Mouse (Mus musculus): ENCODE measurements around the gene Xpa.

Gene Xpa

DNA sequence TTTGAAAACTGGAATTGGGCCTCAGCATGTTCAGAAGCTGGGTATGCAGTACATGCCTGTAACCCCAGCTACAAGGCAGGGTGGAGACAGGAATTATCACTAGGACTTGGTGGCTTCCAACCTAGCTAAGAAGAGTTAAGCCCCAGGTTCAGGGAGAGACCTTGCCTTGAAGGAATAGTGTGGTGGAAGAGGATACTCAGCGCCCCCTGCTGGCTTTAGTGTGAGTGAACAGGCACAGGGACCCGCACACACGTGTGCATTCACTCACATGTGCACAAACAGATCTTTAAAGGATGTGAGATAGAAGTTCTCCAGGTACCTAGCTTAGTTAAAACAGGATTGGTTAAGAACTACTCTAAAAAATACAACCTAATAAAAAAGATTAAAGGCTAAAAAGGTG lies 51.8 kb downstream of the Xpa start:
- DNase-seq (ENCODE audit: low spot score) = peak; percentile 21

DNA sequence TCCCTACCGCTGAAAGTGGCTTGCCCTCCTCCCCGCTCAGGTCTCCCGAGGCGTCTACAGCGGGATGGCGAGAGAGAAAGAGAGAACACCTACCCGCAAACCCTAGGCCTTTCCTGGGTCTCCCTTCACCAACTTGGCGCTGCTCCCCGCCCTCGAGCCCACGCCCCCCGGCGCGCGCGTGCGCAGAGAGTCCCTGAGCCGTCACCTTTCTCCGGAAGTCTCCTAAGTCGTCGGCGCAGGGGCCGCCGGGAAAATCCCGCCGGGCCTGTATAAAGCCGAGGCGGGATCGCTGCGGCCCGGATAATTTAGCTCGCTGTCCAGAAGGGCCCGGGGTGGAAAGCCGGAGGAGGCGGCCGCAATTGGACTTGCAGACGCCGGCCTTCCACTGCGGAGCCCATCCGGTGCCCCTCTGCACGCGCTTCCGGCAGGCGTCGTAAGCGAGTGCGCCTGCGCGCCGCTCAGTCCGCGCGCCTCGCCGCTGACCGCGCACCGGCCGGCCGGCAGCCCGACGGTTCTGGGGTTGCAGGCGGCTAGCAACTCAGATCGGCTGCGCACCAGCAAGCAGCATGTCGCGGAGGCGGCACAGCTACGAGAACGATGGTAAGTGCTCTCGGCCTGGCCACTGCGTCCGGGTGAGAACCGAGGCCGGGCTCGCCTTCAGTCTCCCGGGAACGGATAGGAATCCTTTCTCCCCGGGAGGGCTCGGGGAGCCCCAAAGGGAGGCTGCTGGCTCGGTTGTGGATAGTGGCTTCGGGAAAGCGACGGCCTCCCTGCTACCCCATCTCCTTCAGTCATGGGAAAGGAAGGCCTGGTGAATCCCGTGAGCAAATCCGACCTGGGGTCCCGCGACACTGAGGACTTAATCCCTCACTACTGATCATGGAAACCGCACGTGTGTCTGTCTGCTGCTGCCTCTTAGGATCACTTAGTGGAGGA lies 57.6 kb downstream of the Xpa start, which contains the start of the genes Ncbp1 and Tstd2:
TSS of gene Ncbp1 (plus strand) at position 327 of the 936 bp plus-strand sequence.
TSS of gene Tstd2 (minus strand) at position 408 of the 936 bp plus-strand sequence.
- DNase-seq (ENCODE audit: low spot score) = peak; percentile 94

DNA sequence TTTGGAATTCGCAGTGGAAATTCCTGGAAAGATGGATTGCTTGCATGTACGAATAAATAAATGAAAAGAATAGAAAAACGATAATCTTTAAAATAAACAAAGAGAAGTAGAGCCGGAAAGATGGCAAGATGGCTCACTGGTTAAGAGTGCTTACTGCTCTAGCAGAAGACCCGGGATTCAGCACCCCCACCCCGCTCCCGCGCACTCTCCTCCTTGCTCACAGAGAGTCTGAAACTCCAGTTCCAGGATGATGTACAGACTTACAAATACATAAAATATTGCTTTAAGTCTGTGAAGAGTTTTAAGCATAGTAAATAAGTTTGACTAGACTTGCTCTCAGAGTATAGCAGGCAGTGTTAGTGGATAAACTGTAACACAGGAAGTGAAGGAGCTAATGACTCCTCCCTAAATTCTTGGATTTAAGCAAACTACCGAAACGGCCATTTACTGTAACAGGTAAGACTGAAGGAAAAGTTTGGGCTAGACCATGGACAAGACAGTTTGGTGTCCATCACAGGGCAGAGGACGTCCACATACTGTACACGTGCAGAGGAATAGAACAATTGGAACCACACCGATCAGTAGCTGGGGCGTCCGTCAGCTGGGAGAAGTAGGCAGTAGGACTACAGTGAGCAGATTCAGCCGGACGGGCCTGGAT lies 58.4 kb downstream of the Xpa start:
- DNase-seq (ENCODE audit: low spot score) = peak; percentile 64

GRCm38 (mm10) chr4:46131791-46132190 lies 64.3 kb downstream of the Xpa start:
- no peak for DNase-seq (ENCODE audit: low spot score)

DNA sequence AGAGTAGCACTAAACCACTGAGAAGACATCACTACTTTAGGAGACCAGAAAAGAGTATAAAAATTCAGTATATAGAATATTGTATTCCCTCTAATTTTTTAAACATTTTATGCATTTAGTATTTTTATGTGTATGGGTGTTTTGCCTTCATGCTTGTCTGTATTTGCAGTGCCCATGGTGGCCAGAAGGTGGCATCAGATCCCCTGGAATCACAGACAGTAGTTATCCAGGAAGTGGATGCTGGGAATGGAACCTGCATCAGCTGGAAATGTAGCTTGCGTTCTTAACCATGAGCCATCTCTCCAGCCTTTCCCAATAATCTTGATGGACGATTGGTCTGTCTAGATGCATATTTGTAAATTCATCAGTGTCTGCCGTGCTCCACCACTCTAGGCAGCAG lies 65.9 kb downstream of the Xpa start:
- DNase-seq (ENCODE audit: low spot score) = peak; percentile 76

- no peak for DNase-seq (ENCODE audit: low spot score)
These were observed 66.7 kb downstream of the Xpa start for GRCm38 (mm10) chr4:46129311-46130004.

- DNase-seq (ENCODE audit: low spot score) = peak; percentile 83
These were observed 69.6 kb downstream of the Xpa start for GRCm38 (mm10) chr4:46126541-46126940.

- DNase-seq (ENCODE audit: low spot score) = no peak
These were observed 72.8 kb downstream of the Xpa start for GRCm38 (mm10) chr4:46123358-46123757.

DNA sequence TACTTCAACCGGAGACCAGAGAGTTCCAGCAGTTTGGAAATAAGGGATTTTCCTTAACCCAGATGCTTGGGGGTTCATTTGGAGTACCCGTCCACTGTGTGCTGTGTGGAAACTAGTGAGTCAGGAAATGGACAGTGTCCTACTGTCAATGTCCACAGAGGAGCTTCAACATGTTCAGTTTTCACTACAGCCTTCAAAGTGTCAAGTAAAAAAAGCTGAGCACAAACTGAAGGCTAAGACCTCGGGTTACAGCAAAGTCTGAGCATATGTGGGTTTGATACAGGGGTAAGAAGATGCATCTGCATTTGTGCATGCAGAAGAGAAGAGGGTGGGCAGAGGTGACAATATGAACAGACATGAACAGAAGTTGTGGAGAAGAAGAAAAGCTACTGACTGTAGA lies 75.3 kb downstream of the Xpa start:
- DNase-seq (ENCODE audit: low spot score) = no peak

DNA sequence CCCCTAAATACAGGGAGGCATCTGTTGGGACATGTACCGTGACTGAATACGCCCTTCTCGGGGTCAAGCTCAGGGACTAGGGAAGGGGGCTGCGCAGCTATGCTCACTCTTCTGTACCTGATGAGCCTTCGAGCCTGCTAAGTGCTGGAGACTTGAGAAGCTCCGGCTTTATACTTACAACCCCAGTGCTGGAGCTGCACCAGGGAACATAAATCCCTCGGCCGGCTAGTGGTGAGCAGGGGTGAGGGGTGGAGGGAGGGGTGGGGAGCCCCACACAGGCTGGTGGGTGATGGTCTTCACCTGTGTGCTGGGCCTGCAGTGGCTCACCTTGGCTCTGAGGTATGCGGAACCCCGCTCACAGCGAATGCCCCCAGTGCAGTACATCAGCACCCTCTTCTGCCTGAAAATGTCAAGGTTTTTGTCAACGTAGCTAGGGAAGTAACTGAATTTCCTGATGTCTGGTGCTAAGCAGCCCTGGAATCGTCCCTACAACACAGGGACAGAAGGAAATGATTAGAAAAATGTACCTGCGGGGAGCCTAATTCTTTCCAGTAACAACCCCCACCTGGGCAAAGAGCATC lies 76.5 kb downstream of the Xpa start:
- DNase-seq (ENCODE audit: low spot score) = no peak

DNA sequence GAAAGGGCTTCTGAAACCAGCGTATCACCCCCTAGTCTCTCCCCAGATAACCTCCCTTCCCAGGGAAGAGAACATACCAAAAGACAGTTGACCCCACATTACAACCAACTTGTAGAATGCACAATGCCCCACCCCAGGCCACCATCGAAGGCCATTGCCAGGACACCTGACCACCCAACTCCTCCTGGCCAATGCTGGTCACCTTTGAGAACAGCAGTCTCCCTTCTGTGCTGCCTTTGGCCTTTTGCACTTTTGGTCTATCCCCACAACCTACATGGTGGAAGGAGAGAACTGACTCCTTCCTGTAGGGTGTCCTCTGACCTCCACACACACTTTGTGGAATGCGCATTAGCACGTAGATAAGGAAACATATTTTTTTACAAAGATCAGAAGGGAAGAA lies 78.6 kb downstream of the Xpa start:
- DNase-seq (ENCODE audit: low spot score) = no peak

DNA sequence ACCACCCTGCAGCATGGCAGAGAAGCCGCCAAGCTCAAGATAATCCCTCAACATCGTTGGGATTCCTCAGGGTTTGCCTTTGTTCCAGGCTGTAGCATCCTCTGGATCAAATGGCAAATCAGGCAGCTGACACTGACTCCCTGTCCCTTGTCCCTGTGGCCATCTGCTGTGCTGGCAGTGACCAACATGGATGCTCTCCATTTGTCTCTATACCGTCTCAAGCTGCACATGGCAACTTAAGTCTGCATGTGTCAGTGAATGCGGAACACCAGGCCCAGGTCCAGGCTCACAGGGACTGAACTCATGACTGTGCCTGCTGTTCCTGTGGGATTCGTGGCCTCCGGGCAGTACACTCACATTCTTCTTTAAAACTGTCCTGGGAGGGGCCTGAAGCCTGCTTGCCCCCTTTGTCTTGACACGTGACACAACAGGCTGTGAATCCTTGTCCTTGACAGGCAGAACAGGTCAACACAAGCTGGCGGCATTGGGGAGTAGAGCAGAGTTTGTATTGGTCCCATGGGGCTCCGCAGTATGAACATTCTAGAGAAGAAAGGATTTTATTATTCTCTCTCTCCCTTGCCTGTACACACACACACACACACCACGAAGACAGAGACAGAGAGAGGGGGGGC lies 79.5 kb downstream of the Xpa start:
- DNase-seq (ENCODE audit: low spot score) = no peak

GRCm38 (mm10) chr4:46115308-46115707 lies 80.8 kb downstream of the Xpa start:
- DNase-seq (ENCODE audit: low spot score) = no peak

DNA sequence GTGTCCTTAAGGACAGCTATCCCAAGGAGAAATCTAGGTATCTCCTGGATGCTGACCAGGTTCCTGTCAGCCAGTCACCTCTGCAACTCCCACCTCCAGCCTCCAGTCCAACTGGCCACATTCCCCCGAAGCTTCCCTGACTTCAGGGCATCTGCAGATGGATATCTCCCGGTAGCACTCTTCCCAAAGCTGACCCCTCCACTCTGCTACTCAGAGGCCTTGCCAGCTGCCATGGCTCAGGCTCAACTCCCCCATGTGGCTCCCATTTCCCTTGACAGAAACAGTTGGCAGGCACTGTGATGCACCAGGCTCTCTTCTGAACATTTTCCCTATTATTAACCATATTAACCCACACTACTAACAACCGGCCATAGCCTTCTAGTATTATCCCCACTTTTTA lies 84.8 kb downstream of the Xpa start:
- no peak for DNase-seq (ENCODE audit: low spot score)

DNA sequence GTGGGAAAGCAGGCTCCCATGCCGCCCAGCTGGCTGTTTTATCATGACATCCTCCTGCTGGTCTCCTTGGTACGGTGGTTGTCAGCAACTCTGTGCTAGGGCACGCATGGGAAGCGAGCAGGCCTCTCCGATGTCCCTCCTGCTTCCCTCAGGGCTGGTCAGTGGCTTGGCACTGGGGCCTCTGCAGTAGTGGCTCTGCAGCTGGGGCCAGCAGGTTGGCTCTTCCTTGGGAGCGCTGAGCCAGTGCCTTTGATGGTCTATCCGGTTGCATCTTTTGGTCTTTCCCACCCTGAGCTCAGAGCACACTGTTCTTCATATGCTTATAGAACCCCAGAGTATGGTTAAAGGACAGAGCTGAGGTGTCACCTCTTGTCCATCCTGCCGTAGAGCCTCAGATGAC lies 86.0 kb downstream of the Xpa start:
- DNase-seq (ENCODE audit: low spot score) = no peak
